Mouse (Mus musculus) megakaryocyte, adult 5-6 weeks (primary cell): ENCODE data around the gene Shkbp1. TPM values are rescaled to one million over a fixed set of nuclear protein-coding genes. Genes with fewer than 3 reads are reported as not detected.

Experiments
- total RNA-seq, 2 experiments: library from RNA; stranded (forward) in 1 of 2; stranded (reverse) in 1 of 2; fragments of 153-499, 151-499 nt in 1 of 2; fragments of 221-1000, 200-1000 nt in 1 of 2; gene quantifications; 2 replicates each; pipeline versions ENCODE4 v1.2.3 to v1.2.4; 2015 to 2017

Gene Shkbp1
- total RNA-seq, 2 experiments from 2014 or later, result 30.9 to 42.6 TPM

Other genes starting within 250 kb of the Shkbp1 start
- not detected in 2 replicates for gene Cyp2f2, start 236.1 kb downstream of the Shkbp1 start, total RNA-seq (2015)
- not detected in 2 replicates for gene Cyp2f2, start 236.1 kb downstream of the Shkbp1 start, total RNA-seq (2017)
- not detected in 2 replicates for gene Cyp2t4, start 202.3 kb downstream of the Shkbp1 start, total RNA-seq (2015)
- not detected in 2 replicates for gene Cyp2t4, start 202.3 kb downstream of the Shkbp1 start, total RNA-seq (2017)
- 11.1 and 12.5 TPM in 2 replicates for gene Egln2, start 189.2 kb downstream of the Shkbp1 start, total RNA-seq (2015)
- gene Egln2, start 189.2 kb downstream of the Shkbp1 start, total RNA-seq (2017), result 22.2 and 29.6 TPM in 2 replicates
- 65.7 and 73.7 TPM in 2 replicates for gene Rab4b, start 177.1 kb downstream of the Shkbp1 start, total RNA-seq (2015)
- 26.8 and 30.4 TPM in 2 replicates for gene Rab4b, start 177.1 kb downstream of the Shkbp1 start, total RNA-seq (2017)
- not detected in 2 replicates for gene Gm21983, start 174.9 kb downstream of the Shkbp1 start, total RNA-seq (2015)
- gene Gm21983, start 174.9 kb downstream of the Shkbp1 start, total RNA-seq (2017), result not detected in 2 replicates
- gene Mia, start 174.9 kb downstream of the Shkbp1 start, total RNA-seq (2015), result not detected in 2 replicates
- gene Mia, start 174.9 kb downstream of the Shkbp1 start, total RNA-seq (2017), result not detected in 2 replicates
- 4.0 and 8.5 TPM in 2 replicates for gene BC024978, start 160.2 kb downstream of the Shkbp1 start, total RNA-seq (2015)
- 0.51 and 0.73 TPM in 2 replicates for gene BC024978, start 160.2 kb downstream of the Shkbp1 start, total RNA-seq (2017)
- gene Snrpa, start 159.7 kb downstream of the Shkbp1 start, total RNA-seq (2015), result 110 and 125 TPM in 2 replicates
- gene Snrpa, start 159.7 kb downstream of the Shkbp1 start, total RNA-seq (2017), result 51.9 and 68.6 TPM in 2 replicates
- gene Itpkc, start 127.4 kb downstream of the Shkbp1 start, total RNA-seq (2015), result 1.6 and 2.7 TPM in 2 replicates
- gene Itpkc, start 127.4 kb downstream of the Shkbp1 start, total RNA-seq (2017), result 1.6 and 4.7 TPM in 2 replicates
- 12.0 and 16.8 TPM in 2 replicates for gene Coq8b, start 123.0 kb downstream of the Shkbp1 start, total RNA-seq (2015)
- gene Coq8b, start 123.0 kb downstream of the Shkbp1 start, total RNA-seq (2017), result 7.5 and 15.2 TPM in 2 replicates
- gene Numbl, start 97.6 kb downstream of the Shkbp1 start, total RNA-seq (2015), result 2.8 and 4.3 TPM in 2 replicates
- 2.5 and 2.6 TPM in 2 replicates for gene Numbl, start 97.6 kb downstream of the Shkbp1 start, total RNA-seq (2017)
- gene Ltbp4, start 18.3 kb downstream of the Shkbp1 start, total RNA-seq (2015), result not detected in 2 replicates
- gene Ltbp4, start 18.3 kb downstream of the Shkbp1 start, total RNA-seq (2017), result not detected in 2 replicates
- gene Gm20479, start 1.4 kb upstream of the Shkbp1 start, total RNA-seq (2015), result not detected in 2 replicates
- not detected in 2 replicates for gene Gm20479, start 1.4 kb upstream of the Shkbp1 start, total RNA-seq (2017)
- gene Sptbn4, start 91.7 kb upstream of the Shkbp1 start, total RNA-seq (2015), result 0.13 and 0.32 TPM in 2 replicates
- gene Sptbn4, start 91.7 kb upstream of the Shkbp1 start, total RNA-seq (2017), result 0.07 and 0.20 TPM in 2 replicates
- gene Blvrb, start 92.0 kb upstream of the Shkbp1 start, total RNA-seq (2015), result 35.3 and 42.0 TPM in 2 replicates
- gene Blvrb, start 92.0 kb upstream of the Shkbp1 start, total RNA-seq (2017), result 15.5 and 16.2 TPM in 2 replicates
- gene Sertad3, start 117.7 kb upstream of the Shkbp1 start, total RNA-seq (2015), result 5.8 and 7.8 TPM in 2 replicates
- 11.1 and 11.6 TPM in 2 replicates for gene Sertad3, start 117.7 kb upstream of the Shkbp1 start, total RNA-seq (2017)
- gene Sertad1, start 130.9 kb upstream of the Shkbp1 start, total RNA-seq (2015), result 17.4 and 18.9 TPM in 2 replicates
- 11.2 and 19.7 TPM in 2 replicates for gene Sertad1, start 130.9 kb upstream of the Shkbp1 start, total RNA-seq (2017)
- 0.05 and 0.16 TPM in 2 replicates for gene Prx, start 143.3 kb upstream of the Shkbp1 start, total RNA-seq (2015)
- gene Prx, start 143.3 kb upstream of the Shkbp1 start, total RNA-seq (2017), result 0.22 TPM in 1 of 2 replicates, not detected in the other
- gene Hipk4, start 167.2 kb upstream of the Shkbp1 start, total RNA-seq (2015), result not detected in 2 replicates
- gene Hipk4, start 167.2 kb upstream of the Shkbp1 start, total RNA-seq (2017), result not detected in 2 replicates
- gene Pld3, start 197.2 kb upstream of the Shkbp1 start, total RNA-seq (2015), result 7.7 and 19.6 TPM in 2 replicates
- gene Pld3, start 197.2 kb upstream of the Shkbp1 start, total RNA-seq (2017), result 6.6 and 8.0 TPM in 2 replicates
- 9.4 and 9.9 TPM in 2 replicates for gene 2310022A10Rik, start 197.2 kb upstream of the Shkbp1 start, total RNA-seq (2015)
- 3.3 and 7.2 TPM in 2 replicates for gene 2310022A10Rik, start 197.2 kb upstream of the Shkbp1 start, total RNA-seq (2017)
- gene Akt2, start 235.5 kb upstream of the Shkbp1 start, total RNA-seq (2015), result 40.2 TPM in 2 replicates
- 53.8 and 55.7 TPM in 2 replicates for gene Akt2, start 235.5 kb upstream of the Shkbp1 start, total RNA-seq (2017)